Mouse (Mus musculus) ES-CJ7 (cell line): Measurements from ENCODE around the gene Lyzl4.
"Not testable (repeated sequence)": the region's sequence is repeated elsewhere in the genome, so short reads cannot be mapped to it uniquely, and the experiment has no call there.

Experiments
- DNase-seq: peaks from one replicate; pipeline ENCODE4 v3.0.0; 2011; ENCODE audit warnings: low read depth, low spot score

The Lyzl4 gene

DNA sequence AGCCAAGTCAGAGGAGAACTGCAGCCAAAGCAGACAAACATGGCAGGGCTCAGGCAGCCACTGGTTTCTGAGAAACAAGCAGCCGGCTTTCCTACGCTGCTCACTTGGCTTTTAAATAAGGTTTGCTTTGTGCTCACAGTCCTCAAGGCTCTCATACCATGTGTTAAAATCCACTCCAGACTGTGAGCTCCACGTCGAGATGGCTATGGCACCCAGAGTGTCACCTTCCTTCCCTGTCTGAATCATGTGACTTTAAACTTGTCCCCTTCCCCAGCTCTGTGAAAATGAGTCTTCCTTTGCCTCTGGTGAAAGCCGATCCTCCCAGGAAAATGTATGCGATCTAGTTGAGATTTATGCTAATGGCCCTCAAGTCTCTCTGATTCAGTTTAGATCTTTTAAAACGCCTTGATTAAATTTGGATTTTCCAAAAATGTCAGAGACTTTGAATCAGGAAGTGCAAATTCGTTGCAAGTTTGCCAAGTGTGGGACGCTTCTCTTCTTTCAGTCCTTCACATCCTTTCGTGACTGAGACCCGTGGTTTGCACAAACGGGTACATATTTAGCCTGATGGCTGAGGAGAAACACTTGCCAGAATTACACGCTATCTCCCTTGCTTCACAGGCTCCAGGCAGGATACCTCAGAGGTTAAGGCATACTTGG is 41.6 kb downstream of the Lyzl4 start:
- no peak for DNase-seq

DNA sequence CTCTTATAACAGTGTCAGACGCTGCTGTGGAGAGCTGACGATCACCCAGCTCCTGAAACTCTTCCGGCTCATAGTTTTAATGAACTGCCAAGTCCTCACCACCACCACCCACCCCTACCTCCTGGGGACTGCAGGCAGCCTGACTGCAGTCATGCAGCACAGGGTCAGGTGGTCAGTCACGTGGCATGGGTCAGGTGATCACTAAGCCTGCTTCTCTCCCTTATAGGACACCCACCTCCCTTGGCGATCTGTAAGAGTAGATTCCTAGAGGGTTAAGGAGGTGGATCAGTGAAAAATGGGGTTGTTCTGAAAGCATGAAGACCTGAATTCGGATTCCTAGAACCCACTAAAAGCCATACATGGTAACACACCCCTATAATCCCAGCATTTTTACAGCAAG is 42.3 kb downstream of the Lyzl4 start:
- DNase-seq = no peak

DNA sequence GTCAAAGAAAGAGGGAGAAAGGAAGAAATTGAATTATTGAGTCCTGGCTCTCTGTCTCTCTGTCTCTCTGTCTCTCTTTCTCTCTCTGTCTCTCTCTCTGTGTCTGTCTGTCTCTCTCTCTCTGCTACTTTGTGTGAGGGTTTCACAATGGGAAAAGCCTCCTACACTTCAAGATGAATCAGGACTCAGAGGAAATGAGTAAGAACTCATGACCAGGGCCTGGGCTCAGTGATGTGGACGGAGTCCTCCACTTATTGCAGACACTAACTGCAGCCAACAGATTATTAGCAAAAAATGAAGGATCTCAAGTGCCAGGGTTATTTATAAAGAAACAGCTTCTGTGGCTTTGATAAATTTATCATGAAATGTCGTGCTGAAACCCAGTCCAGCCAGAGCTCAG is 43.8 kb downstream of the Lyzl4 start:
- DNase-seq = no peak

DNA sequence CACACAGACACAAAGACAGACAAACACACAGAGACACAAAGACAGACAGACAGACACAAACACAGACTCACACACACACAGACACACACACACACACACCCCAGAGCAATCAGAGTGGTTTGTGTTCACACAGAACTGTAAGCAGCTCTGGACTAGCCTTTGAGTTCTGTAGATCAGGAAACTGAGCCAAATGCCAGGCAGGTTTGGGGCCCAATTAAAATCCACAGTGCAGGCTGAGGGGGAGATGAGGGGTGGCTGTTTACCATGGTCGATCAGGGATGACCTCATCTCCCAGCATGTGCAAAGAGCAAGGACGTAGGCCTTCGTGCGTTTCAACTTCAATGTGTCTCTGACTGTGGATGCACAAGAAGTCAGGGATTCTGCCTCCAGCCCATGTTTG is 47.1 kb downstream of the Lyzl4 start:
- DNase-seq = no peak

DNA sequence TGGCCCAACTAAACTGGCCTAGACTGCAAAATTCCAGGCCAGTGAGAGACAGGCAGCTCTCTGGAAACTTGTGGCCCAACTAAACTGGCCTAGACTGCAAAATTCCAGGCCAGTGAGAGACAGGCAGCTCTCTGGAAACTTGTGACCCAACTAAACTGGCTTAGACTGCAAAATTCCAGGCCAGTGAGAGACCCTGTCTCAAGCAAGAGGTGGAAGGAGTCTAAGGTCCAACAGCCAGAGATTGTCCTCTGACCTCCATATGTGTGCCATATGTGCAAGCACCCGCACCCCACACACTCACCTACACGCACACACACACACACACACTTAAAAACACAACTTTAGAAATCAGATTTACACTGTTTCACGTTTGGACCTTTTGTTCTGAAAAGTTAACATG is 48.1 kb downstream of the Lyzl4 start:
- not testable (repeated sequence) for DNase-seq

DNA sequence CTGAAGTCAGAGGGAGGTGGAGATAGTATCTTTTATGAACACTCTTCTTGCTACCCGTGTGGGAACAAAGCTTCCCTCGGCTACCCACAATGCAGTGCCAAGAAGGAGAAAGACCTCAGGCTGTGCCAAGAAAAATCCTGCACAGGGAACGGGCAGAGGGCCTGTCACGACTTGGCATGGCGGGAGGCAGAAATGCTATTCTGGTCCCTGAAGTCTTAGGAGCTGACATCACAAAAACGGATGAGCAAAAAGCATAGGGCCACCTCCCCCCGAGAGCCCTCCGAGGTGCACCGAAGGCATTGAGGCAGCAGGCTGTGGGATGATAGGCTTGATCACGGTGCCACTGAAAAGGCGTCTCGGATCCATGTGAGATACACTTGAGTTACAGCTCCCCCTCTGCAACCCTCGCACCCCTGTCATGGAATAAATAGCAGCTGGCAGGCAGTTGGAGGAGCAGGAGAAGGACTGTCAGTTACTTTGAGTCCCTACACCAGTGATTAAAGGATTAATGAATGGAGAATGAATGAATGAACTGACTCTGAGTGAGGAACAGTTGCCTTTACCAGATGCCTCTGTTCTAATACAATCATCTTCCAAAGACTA is 48.8 kb downstream of the Lyzl4 start:
- no peak for DNase-seq

DNA sequence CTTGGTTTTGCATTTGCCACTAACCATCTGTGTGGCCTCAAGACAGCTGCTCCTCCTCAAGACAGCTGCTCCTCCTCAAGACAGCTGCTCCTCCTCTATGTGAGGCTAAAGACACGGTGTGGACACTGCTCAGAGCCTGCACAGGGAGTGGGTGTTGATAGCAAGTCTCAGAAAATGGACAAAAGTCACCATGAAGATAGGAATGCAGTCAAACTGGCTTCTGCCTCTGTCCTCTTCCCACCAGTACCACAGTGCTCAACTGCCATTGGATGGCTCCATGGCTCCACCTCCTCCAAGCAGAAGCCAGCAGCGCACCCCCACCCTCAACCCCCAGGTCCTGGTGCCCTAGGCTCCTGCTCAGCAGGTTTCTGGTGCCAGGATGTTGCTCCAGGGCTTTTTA is 52.4 kb downstream of the Lyzl4 start:
- DNase-seq = no peak

DNA sequence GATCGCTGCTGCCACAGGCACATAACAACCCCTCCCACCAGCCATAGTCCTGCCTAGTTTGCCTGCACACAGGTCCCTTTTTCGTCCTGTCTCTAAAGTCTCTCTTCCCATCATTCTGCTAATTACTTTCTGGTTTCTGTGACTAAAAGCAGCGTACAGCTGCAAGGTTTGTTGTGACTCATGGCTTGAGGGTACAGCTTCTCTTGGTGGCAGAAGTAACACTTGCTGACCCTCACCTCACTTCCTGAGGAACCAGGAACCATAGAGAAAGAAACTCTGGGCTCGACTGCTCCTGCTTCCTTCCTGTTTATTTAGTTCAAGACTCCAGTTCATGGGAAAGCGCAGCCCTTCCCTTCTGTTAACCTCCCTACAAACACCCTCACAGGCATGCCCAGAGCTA is 67.5 kb downstream of the Lyzl4 start:
- DNase-seq = no peak

DNA sequence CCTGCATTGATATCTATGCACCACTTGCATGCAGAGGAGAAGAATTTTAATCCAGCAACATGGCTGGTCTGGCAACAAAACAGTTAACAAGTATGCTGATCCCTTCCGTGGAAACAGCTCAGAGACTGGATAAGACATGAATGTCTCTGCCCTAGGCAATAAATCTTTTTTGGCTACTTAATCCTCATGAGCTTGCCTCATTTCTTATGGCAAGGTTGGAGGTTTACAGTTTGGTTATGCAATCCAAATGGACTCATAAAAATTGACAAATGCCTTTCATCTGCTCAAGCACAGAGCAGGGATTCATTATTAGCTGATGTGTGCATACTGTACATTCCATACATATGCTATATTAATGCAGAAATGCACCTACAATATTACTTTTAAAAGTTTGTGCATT is 73.4 kb downstream of the Lyzl4 start:
- DNase-seq = no peak

DNA sequence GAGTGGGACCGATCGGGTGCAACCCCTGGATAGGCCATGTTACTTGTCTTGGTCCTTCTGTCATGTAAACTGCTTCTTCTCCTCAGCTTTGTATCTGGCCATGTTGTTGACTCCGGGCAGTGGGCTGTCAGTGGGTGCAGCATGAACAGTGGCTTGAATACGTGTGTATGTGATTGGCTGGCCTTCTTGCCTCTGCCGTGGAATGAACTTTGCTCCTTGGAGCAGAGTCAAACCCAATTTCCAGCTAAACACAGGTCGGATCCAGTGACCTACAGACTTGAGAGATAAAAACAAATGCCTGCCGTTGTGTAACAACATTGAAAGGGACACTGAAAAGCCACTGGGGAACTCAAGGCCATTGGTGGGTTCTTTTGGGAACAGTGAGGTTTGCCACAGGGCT is 75.5 kb downstream of the Lyzl4 start:
- DNase-seq = no peak

DNA sequence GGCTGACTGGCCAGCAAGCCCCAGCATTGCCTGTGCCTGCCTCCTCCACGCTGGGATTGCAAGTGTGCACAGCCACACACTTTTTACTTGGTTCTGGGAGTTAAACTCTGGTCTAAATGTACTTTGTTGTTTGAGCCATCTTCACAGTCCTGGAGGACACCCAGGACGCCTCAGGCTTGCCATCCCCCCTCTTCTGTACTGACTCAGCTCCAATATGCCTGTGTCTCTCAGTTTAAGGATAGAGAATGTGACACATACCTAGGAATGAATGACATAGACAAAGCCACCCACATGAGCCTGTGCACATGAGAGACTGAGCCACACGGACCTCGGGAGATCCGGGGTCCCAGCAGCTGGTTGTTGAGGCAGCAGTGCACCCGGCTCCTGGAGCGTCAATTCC is 78.6 kb downstream of the Lyzl4 start:
- no peak for DNase-seq

DNA sequence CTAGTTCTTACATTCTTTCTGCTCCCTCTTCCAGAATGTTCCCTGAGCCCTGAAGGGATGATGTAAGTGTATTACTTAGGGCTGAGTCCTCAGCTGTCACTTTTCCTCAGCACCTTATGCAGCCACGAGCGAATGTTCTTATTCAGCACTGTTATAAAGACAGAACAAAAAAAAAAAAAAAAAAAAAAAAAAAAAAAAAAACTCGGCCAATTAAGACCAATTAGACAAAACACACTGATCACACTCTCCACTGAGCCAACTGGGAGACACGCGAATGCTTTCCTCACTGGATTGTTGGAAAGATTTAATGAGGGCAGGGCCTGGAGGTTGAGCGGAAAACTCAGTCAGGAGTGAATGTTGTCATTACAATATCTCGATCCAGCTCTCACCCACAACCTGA is 81.4 kb downstream of the Lyzl4 start:
- no peak for DNase-seq

DNA sequence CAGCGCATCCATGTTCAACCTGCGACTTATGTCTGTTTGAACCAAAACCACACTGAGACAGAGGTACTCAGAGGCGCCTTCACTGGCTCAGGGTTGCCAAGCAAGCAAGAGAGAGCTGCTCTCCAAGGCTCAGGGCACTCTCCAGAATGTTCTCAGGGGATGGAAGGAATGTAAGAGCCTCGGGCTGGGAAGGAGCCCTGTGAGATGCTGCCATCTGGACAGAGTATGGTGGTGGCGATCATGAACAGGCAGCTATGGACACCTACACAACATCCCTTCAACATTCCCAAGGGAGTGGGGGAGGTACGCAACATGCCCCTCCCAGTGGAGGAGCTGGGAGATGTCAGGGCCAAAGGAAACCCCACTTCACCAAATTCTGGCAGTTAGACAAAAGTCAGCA is 83.7 kb downstream of the Lyzl4 start:
- DNase-seq = no peak

DNA sequence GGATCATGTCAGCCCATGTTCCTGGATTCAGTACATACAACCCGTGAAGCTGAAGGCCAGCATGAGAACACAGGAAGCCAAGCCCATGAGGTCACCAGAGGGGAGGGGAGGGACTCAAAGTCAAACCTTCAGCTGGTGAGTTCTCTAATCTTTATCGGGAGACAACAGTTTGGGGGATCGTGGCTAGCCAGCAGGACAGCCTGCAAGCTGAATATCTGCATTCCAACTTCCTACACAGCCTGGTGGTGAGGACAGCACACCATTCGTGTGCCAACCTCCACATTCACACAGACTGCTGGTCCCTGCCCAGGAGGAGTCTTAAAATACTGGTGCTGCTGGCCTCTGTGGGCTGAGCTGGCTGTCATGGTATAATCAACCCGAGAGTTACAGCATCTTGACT is 85.0 kb downstream of the Lyzl4 start:
- DNase-seq = no peak

DNA sequence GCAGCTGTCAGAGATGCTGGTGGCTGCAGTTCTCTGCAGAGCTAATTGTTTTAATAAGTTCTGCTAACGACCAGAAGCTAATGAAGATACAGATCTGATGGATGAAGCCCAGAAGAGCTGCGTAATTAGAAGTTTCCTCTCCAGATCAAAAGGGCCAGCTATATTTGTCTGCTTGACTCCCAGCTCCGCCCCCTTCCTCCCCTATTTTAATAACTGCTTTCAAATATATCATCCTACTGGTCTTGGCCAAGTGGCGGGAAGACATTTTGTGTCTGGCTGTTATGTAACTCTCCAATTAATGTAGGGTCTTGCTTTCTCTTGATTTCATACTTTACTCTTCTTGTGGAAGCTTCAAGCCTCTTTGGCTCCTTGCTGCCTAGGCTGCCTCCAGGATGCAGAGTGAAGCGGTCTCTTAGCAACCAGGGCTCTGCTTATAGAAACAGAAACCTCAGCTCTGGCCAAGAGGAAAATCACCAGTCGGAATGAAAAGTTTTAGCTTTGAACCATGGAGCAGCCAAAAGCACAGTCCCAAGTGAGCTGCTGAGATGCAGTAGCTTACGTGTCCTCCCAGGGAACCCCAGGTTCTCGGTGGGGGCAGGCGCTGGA is 86.4 kb downstream of the Lyzl4 start:
- DNase-seq = no peak

DNA sequence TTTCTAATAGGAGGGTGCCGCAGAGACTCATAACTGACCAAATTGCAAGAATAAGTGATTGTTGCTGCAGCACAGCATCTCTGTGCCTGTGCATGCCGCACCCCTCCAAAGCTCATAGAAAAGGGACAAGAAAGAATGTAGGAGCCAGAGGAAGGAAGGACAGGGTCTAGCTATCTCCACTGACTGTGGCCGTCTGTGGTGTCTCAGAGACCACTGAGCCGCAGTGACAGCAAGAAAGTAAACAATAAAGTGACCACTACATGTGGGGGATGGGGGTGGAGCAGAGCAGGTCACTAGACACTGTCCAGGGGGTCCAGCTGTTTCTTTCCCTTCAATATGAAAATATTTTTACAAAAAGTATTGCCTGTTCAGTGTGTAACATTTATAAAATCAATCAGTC is 88.3 kb downstream of the Lyzl4 start:
- no peak for DNase-seq

DNA sequence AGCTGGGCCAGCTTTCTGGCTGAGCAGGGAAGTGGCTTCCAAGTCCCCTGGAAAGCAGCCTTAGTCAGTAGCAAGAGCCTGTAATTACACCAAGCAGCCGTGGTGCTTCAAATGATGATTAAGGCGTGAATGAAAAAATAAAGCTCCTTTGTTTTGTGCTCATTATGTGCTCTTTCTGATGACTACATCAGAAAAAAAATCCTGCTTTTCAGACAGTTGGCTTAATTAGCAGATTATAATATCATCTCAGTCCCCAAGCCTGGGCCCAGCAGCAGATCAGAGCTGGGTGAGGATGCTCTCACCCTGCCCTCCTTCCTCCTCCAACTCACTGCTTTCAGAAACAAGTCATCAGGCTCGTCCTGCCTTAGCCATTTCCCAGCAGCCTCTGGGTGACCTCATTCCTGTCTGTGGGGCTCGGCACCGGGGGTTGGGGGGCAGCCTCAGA is 91.5 kb downstream of the Lyzl4 start:
- DNase-seq = no peak

DNA sequence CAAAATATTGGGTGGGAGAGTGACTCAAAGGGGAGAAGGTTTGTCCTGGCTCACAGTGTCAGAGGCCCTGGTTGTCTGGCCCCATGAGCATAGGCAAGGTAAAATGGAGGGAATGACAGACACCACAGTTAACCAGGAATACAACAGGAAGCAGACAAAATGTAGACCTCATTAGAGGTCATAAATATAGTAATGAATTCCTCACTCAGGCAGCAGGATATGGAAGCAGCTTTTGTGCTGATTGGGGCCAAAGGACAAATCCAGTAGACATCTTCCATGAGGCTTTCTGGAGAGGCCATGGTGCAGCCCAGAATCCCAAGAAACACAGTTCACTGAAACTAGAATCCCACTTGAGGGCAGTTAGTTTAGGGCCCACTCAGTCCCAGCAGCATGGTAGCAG is 92.5 kb downstream of the Lyzl4 start:
- DNase-seq = no peak

DNA sequence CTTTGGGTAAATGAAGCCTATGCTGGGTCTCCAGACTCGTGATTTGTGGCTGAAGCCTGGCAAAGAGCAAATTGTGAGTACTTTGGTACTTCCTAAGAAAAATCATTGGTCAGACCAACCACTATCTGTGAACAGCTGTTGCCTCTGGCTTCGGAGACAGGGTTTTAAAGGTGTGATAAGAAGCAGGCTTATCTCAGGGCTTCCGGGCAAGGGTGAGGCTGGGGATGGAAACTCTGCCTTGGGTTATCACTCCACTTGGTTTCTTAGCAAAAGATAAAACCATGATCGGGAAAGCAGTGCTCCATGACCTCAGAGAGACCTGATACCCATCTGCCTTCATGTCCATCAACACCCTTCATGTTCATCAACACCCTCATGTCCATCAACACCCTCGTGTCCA is 92.9 kb downstream of the Lyzl4 start:
- DNase-seq = no peak

DNA sequence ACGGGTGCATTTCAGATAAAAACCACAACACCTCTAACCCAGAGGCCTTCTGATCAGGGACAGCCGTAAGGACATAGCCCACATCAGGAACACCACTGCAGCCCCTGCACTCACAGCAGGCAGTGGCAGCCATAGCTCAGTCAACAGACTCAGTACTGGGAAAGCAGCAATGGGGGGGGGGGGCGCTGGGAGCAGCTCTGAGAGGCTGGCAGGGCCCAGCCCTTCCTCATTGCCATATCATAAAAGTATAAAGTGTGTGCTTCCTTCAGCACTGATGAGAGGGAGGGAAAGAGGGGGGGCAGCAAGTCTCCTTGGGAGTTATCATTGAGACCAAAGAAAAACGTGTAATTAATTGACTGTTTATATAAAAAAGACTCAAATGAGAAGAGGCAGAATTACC is 94.5 kb downstream of the Lyzl4 start:
- no peak for DNase-seq

DNA sequence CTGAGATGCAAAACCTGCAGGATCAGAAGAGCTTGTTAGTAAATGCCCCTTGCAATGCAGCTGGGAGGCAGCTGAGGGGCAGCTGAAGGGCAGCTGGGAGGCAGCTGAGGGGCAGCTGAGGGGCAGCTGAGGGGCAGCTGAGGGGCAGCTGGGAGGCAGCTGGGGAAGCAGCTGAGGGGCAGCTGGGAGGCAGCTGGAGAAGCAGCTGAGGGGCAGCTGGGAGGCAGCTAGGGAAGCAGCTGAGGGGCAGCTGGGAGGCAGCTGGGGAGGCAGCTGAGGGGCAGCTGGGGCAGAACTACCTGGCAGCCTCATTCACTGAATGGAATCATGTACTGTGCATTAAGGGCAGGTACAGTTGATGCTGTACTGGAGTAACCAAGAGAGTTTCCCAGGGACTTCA is 100.4 kb downstream of the Lyzl4 start:
- no peak for DNase-seq

DNA sequence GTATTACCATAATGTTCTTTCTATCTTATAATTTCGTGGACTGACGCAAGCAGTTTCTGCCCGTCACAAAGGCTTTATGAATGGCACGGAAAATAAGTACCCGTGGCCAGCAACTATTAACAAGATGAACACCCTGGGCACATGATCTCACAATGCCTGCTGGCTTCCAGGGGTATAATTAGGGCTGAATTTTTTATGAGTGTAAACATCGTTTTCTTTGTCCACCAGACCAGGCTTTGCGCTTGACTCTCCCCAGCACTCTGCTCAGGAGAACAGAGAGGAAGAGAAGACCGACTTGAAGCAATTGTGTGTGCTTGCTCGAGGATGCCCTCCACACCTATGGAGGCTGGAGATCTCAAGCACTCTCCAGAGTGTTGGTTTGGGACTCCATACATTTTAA is 109.3 kb downstream of the Lyzl4 start:
- DNase-seq = no peak

DNA sequence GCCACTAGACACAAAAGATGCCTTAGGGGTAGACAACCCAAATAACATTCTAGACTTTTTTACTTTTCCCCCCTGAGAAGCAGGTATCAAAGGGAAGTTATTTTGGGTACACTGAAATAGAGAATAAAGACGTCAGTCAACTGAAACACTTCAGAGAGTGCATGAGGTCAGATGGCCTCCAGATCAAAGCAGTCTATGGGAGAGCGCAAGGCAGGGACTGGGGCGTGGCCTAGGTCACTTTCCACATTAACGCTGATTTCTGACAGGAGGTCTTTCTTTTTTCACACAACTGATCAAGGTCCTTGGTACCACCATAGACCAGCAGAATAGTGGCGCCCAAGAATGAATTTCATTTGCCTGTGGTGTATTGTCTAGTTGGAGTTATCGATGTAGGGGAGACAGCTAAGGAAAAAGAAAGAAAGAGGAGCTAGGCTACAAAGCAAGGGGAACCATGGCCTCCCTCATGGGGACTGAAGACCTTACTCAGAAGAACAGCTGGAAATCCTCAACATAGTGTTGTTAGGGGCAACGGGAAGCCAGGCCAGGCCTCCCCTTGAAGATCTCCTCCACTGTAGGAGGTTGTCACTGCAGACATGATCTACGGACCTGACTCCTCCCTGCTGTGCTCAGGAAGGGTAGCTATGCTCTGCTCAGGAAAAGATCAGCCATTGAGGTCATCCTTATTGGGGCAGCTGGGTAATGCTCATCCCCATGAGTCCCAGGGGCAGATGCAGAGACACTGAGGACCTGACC is 113.1 kb downstream of the Lyzl4 start:
- no peak for DNase-seq
